Mouse (Mus musculus) thymus, postnatal 14 days (tissue): ENCODE measurements at regions not wholly inside any gene's neighbourhood (a gene's known extent, or its start where the extent isn't known, plus 50 kb on each side); places are given as distances from the start of the nearest gene placed in this dataset.

Experiments
- DNase-seq: peaks from one replicate; pipeline ENCODE4 v3.0.0; 2021

GRCm38 (mm10) chr8:103902516-103902915 lies 198.9 kb upstream of the Cdh5 start:
- no peak for DNase-seq

GRCm38 (mm10) chr8:103903635-103904034 lies 197.8 kb upstream of the Cdh5 start:
- no peak for DNase-seq

GRCm38 (mm10) chr8:103907662-103908061 lies 193.8 kb upstream of the Cdh5 start:
- DNase-seq: no peak

GRCm38 (mm10) chr8:103911287-103912015 lies 190.0 kb upstream of the Cdh5 start:
- no peak for DNase-seq

GRCm38 (mm10) chr8:103912983-103913926 lies 188.2 kb upstream of the Cdh5 start:
- DNase-seq: no peak

- DNase-seq: no peak
These were observed 187.3 kb upstream of the Cdh5 start for GRCm38 (mm10) chr8:103913927-103914640.

- DNase-seq: no peak
These were observed 182.1 kb upstream of the Cdh5 start for GRCm38 (mm10) chr8:103919324-103919723.

- no peak for DNase-seq
These were observed 179.8 kb upstream of the Cdh5 start for GRCm38 (mm10) chr8:103921621-103922020.

- no peak for DNase-seq
These were observed 178.7 kb upstream of the Cdh5 start for GRCm38 (mm10) chr8:103922746-103923145.

GRCm38 (mm10) chr8:103932681-103933080 lies 168.7 kb upstream of the Cdh5 start:
- no peak for DNase-seq

GRCm38 (mm10) chr8:103936491-103936890 lies 164.9 kb upstream of the Cdh5 start:
- DNase-seq: no peak

- no peak for DNase-seq
These were observed 162.9 kb upstream of the Cdh5 start for GRCm38 (mm10) chr8:103938283-103939230.

GRCm38 (mm10) chr8:103940958-103941532 lies 160.4 kb upstream of the Cdh5 start:
- DNase-seq: no peak

GRCm38 (mm10) chr8:103948474-103948873 lies 153.0 kb upstream of the Cdh5 start:
- DNase-seq: peak; percentile 9

GRCm38 (mm10) chr8:103950460-103950859 lies 151.0 kb upstream of the Cdh5 start:
- DNase-seq: no peak

- DNase-seq: no peak
These were observed 147.8 kb upstream of the Cdh5 start for GRCm38 (mm10) chr8:103953586-103953985.

- DNase-seq: no peak
These were observed 145.7 kb upstream of the Cdh5 start for GRCm38 (mm10) chr8:103955568-103956260.

- DNase-seq: no peak
These were observed 137.0 kb upstream of the Cdh5 start for GRCm38 (mm10) chr8:103964293-103964918.

GRCm38 (mm10) chr8:103969929-103970328 lies 131.5 kb upstream of the Cdh5 start:
- DNase-seq: no peak

GRCm38 (mm10) chr8:103970511-103970910 lies 130.9 kb upstream of the Cdh5 start:
- DNase-seq: no peak

- no peak for DNase-seq
These were observed 130.5 kb upstream of the Cdh5 start for GRCm38 (mm10) chr8:103970966-103971365.
